Mouse (Mus musculus) spleen, adult 18-20 months (tissue): ENCODE measurements around the gene Fitm2.

Experiments used
- DNase-seq, 2 experiments: peaks; one replicate each; pipeline ENCODE4 v3.0.0; 2022; ENCODE audit warnings: mixed read lengths in 2 of 2

Gene Fitm2

GRCm38 (mm10) chr2:163420366-163420886, 52.0 kb downstream of the Fitm2 start:
- no peak for DNase-seq

GRCm38 (mm10) chr2:163419346-163420045, 52.9 kb downstream of the Fitm2 start:
- peak; percentile 99 to 100 for DNase-seq

DNA sequence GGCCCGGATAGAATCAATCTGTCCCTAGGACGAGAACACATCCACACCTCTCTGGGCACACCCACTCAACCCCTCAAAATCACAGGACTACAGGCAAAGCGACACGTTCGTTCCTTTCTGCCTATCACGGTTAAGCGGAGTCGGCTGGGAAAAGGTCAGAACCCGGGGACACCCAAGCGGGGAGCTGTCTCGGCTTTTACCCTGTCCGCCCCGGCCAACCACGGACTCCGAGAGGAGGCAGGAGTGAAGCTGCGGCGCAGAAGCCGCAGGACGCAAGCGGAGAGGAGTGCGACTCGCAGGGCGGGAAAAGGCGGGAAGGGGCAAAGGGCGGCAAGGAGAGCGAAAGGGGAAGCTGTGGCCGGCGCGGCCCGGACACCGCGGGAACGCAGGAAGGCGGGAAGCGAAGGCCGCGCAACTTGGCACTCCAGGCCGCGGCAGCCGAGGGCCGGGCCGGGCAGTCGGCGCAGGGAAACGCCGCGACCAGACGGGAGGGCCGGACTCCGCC, 53.5 kb downstream of the Fitm2 start:
- no peak for DNase-seq

DNA sequence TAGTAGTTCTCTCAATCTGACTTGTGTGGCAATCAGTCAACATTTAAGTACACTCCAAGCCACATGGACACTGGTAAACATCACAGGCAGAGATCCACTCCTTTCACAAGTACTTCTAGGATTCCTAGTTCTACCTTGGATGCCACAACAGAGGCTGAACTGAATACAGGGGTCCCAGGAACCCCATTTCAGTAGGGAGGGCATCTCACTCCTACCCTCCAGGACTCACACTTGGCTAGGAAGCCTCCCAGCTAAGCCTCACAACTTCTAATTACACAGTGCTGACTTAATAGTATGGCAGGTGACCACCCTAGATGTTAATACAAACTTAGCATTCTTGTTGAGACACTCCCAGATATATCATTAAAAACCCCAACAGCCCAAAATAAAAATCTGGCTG, 54.6 kb downstream of the Fitm2 start:
- DNase-seq, result no peak

DNA sequence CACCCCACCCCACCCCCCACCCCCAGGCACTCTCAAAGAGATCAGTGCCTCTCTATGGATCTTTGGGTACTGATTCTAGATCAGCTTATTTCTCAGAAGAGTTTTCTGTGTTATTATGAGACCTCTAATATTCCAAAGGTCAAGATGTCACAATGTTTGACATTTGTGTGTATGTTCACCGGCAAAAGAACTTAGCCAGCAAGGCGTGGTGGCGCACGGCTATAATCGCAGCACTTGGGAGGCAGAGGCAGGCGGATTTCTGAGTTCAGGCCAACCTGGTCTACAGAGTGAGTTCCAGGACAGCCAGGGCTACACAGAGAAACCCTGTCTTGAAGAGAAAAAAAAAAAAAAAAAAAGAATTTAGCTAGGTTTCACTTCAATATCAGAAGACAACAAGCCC, 55.4 kb downstream of the Fitm2 start:
- DNase-seq, result no peak
